Mouse (Mus musculus) embryo, embryonic 10 days (tissue): Measurements from ENCODE around the gene Kazn.
A peak's percentile ranks its signal among the peaks of the same experiment; 100 is the strongest.

ENCODE experiments used
- DNase-seq: peaks from one replicate; pipeline ENCODE4 v3.0.0-alpha.2; 2015; ENCODE audit warnings: low spot score

Gene Kazn

DNA sequence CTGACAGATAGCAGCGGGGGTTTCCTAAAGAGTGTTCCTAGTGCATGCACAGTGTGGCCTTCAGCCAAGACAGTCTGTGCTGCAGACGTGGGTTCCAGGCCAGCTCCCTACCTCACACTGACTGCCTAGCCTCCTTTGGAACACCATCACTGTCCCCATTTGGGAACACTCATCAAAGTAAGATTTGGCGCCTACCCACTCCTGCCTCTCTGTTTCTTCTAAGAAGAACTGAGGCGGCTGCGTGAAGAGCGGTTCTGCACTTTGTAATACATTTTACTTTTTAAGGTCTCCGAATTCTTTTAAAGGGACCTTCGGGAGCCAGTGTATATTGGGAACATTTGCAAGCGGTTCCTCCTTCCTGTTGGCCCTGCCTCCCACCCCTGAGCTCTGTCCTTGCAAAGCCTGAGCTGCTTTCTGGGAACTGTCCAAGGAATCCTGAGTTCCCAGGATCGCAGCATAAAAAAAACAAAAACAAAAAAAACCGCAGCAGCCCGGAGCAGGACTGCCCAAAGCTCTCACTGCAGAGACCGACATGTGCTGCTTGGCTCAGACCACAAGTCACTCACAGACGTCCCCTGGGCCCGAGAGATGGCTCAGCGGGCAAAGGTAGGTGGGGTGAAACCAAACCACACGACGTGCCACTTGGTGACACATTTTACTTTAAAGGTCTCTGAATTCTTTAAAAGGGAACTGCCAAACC is 161.5 kb downstream of the Kazn start:
- DNase-seq = no peak

DNA sequence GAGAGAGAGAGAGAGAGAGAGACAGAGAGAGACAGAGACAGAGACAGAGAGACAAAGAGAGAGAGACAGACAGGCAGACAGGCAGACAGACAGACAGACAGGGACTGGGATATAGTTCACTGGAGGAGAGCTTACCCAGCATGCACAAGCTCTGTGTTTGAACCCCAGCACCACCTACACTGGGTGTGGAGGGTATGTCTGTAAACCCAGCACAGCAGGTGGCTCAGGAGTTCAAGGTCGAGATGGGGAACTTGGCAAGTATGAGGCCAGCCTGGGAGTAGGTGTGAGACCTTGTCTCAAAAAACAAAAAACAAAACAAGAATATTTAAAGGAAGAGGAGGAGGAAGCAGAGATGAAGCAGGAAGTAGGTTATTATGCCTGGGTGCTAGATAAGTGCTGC is 162.3 kb downstream of the Kazn start:
- no peak for DNase-seq

DNA sequence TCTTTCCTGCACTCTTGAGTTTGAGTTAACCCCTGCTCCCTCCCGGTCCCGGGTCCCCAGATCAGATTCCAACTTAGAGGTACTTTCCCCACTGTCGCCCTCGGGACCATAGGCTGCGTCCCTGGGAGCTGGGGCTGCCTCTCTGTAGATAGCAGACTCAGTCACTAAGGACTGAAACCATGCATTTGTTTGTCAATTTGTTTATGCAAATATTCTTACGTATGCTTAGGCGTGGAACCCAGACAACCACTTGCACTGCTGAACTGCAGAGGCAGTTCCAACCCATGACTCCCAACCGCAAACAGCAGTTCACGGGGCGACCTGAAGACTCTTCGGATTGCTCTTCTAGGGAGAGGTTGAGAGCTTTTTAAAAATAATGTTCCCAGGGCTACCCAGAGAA is 163.3 kb downstream of the Kazn start:
- DNase-seq = no peak

DNA sequence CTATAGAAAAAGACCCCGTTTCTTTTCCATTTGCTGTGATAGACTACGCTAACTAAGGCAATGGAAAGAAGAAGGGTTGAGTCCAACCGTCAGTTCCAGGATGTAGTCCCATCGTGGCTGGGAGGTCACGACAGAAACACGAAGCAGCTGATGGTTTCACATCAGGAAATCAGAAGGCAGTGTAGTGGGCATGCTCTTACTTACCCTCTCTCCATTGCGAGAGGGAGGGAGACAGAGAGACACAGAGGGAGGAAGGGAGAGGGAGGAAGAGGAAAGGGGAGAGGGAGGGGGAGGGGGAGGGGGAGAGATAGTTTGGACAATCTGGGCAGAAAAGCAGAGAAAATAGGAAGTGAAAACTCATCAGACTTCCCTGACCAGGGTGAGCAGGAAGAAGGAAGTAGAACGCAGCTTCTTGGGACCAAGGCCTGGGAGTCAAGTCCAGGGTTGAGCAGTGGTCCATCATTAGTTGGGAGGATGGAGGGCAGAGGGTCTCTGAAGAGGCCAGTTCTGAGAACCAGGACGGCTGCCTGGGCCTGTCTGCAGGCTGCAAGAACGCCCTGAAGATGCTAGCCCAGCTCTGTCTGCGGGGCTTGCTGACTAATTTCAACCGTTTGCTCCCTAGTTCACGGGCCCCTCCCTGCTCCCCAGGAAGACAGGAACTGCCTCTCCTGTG is 165.0 kb downstream of the Kazn start:
- DNase-seq = no peak

DNA sequence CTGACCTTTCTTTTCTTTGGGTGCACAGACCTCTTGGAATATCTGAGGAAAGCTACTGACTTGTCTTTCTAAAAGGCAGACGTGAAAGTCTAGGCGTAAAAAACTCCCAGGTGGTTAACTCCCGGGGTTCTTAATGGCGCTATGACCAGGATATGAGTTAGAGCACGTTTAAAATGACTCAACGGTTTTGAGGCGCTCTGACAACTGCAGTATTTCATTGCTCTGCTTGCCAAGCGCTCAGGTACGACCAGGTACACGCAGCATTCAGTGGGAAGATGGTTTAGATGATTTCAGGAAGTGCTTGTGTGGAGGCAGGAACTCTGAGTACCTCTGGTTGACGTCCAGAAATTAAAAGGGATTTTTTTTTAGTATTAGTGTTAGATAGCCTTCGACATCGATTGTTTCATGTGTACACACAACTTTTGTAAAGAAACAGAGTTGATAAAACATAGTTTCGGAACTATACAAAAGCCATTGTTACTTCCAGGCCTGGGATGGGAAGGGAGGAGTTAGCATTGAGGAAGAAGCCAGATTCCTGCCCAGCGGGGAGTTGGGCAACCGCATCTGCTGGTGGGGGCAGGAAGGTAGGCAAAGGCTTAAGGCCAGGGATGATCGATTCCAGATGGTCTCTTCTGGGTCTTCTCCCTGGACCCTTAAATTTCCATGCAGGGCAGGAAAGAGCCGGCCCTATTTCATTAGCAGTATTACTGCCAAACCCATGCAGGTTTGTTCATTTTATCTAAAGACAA is 167.8 kb downstream of the Kazn start:
- DNase-seq = peak; percentile 84

DNA sequence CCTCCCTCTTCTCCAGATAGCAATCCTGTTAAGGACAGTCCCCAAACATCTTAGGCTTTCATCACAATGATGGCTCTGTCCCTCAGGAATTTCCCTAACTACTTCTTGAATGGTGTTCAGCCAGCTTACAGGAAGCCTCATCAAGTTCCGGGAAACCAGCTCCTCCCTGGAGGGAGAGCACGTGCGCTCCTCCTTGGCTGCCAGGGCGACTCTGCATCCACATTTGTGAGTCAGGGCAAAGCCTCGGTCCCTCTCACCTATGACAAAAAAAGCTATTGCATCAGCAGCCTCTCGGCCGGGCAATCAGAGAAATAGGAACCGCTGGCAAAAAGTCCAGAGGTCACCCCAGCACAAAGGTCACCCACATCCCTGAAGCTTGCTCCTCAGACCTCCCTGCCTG is 168.4 kb downstream of the Kazn start:
- DNase-seq = peak; percentile 48

DNA sequence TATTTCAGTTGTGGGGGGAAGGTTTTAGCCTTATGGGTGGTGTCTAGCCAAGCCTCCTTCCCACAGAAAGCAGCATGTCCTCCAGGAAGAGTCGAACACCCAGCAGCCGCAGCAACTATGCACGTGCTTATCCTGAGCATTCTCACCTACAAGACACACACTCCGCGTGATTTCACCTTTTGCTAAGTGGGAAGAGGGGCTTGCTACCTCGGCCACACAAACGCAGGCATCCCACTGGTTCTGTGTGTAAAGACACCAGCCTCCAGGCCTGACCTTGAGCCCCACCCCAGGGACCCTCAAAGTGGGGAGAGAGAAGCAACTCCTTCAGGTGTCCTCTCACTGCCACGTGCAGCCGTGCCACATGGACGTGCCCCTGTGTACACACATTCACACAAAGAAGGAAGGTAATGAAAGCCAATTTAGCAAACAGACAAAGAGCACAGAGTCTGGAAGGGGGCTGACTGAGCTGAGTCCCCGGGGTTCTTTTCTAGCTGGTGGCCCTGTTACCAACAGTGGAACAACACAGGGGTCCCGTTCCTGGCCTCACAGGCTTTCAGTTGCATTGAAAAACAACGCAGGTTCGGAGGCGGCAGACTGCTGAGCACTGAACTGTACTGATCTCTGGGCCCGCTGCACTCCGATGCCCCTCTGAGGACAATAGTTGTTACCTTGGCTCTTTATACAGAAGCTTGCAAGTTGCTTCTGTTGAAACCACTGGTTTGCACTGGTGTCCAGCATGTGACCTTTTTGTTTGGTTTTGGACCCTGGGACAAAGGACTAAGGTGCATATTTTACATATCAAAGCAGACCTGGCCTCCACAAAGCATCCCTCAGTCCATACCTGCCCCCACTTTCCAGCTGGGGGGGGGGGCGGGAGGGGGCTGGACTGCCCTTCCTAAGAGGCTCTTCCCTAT is 170.0 kb downstream of the Kazn start:
- no peak for DNase-seq

DNA sequence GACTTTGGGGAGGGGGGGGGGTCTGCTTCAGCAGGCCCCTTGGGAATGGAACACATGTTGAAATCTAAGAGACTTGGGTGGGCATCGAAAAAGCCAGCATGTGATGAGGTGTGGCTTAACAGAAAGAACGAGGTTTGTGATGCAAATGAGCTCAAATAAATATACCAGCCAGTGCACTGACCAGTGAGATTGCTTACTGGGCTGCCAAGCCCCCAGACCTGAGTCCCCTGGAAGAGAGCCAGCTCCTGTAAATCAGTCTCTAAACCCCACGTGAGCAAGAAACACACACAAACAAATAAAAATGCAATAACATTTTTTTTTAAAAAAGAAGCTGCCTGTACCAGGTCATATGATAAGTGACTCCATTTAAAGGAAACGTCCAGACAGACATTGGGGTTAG is 172.6 kb downstream of the Kazn start:
- DNase-seq = no peak

DNA sequence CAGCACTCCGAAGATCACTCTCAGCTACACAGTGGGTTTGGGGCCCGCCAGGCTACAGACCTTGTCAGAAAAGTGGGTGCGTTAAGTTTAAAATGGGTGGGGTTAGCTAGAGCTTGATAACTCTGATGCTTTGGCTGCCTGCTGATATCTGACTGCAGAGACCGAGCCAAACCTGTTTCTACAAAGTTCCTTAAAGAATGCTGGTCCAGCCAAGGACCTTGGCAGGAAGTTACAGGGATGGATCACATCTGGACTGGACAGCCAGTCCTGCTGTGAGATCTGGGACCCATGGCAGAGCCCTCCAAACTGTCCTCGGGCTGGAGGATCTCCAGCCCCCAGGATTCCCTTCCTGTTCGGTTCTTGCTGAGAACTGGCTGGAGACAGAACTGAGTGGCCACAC is 173.4 kb downstream of the Kazn start:
- DNase-seq = no peak

DNA sequence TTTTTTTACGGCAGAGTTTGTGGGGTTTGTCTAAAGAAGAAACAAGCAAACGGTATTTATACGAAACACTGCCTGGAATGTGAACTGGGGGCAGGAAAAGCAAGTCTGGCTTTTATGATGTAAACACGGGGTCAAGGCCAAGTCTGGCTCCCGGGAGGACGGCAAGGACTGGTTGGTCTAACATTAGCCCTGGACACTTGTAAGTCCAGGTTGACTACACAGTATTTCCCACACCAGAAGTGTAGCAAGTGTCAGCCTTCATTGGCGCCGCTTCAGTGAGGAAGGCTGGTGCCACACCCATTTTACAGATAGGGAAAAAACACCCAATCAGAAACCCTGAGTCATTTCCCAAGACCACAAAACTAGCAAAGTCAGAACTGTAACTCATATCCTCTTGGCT is 173.9 kb downstream of the Kazn start:
- DNase-seq = no peak

DNA sequence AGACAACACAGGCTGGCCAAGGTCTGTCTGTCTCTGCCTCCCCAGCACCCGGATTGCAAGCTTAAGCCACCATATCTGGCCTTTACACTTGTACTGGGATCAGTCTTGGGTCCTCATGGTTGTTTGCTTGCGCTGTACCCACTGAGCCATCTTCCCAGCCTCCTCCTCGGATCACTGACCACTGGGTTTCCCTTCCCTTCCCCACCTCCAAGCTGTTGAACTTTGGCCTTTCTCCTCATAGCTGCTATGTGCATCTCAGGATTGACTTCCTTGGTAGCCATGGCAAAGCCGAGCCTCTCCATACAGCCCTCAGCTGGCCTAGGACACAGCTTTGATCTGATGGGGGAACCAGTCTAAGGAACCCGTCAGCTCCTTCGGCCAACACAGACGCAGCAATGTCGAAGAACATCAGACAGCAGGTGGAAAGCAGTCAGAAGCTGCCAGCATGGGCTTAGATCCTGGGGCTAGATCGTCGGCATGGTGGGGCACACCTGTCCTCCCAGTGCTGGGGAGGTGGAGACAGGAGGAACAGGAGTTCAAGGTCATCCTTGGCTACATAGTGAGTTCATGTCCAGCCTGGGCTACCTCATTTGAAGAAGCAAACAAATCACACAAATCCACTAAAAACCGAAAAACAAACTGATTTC is 174.5 kb downstream of the Kazn start:
- no peak for DNase-seq

DNA sequence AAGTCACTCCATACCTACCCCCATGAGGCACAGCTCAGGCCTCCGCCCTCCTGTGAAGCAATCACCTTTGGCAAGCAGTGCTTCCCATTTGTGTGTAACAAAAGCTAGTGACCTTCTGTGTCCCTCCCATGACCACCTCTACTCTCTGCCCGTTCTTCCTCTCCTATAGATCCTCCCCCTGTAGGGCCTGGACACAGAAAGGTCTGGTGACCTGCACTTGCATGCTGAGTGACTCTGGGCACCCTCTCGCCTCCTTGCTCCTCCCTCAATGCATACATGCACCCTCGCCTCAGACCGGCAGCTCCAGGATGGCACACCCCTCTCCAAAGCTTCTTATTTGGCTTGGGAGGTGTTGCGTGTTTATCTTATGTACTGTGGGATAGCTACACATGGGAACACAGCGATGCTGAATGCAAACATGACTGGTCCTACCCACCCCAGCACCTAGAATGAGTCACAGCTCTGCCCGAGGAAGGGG is 176.1 kb downstream of the Kazn start:
- no peak for DNase-seq

DNA sequence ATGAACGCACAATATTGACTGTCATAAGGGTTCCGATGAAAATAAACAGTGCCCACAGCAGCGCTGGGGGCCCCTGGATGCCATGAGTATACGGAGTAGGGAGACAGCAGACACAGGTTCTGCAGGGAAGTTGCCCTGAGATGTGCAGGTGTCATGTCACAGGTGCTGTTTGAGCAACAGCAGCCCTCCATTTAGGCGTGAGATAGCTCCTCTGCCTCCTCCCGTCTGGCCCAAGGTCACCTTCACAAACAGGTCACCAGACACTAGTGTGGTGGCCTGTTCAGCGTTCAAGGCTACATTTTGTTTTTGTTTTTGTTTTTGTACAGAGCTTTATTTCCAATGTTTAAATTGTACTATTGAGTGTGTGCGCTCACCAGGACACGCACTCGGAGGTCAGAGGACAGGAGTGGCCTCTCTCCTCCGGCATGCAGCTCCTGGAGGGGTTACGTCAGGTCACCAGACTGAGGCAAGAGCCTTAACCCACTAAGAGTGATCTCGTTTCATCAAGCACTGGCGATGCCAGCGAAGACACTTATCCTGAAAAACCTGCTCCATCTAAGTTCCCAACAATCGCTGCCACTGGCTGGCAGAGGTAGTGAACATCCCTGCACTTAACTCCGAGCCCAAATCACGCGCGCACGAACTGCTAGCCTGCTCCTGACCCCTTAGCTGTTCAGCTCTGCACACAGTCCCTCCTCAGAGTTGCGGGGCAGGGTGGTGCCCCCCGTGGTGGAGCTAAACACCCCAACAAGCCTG is 177.5 kb downstream of the Kazn start:
- DNase-seq = no peak

DNA sequence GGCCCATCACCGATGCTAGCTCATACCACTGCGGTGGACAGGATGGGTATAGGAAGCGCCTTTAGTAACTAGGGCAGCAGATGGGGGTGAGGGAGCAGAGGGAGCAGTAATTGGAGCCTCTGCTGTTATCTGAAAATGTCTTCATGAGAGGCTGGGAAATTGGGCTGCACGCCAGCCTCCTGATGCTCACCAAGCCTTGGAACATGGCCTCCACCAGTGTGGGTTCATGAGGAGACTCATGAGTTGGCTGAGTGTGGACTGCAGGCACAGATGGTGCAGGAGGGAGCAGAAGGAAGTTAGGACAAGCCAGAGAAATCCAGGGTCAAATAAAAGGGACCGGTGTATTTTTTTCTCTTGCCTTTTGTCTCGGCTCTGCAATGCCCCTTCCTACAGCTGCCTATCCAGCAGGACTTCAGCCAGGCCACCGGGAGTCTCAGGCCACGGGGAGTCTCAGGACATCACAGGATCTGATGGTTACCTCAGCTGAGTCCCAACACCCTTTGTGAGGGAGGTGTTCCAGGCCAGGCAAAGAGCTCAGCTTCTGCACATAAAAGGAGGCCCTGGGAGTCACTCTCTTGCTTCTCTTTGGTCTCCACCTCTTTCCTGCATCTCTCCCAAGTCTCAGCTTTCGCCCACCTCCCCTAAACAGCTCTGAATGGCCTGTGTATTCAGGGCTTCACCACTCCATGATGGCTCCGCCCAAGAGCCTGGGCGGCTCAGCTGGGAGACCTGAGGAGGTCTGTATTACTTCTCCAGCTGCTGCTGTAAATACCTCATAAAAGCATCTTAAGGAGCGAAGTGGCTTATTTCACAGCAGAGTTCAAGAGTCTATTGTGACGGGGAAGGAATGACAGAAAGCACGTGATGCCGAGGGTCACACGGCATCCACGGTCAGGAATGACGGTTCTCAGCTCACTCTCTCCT is 178.5 kb downstream of the Kazn start:
- no peak for DNase-seq

DNA sequence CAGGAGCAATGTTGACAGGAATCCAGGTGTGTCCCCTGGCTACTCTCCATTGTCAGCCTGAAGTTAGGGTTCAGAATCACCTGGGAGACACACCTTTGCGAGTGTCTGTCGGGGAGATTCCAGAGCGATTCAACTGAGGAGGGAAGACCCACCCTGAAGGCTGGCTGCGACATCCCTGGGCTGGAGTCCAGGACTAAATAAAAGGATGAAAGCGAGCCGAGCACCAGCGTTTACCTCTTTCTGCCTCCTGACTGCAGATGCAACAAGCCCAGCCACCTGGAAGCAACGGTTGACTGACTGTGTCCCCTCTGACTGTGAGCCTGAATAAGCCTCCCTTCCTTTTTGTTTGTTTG is 179.4 kb downstream of the Kazn start:
- no peak for DNase-seq

DNA sequence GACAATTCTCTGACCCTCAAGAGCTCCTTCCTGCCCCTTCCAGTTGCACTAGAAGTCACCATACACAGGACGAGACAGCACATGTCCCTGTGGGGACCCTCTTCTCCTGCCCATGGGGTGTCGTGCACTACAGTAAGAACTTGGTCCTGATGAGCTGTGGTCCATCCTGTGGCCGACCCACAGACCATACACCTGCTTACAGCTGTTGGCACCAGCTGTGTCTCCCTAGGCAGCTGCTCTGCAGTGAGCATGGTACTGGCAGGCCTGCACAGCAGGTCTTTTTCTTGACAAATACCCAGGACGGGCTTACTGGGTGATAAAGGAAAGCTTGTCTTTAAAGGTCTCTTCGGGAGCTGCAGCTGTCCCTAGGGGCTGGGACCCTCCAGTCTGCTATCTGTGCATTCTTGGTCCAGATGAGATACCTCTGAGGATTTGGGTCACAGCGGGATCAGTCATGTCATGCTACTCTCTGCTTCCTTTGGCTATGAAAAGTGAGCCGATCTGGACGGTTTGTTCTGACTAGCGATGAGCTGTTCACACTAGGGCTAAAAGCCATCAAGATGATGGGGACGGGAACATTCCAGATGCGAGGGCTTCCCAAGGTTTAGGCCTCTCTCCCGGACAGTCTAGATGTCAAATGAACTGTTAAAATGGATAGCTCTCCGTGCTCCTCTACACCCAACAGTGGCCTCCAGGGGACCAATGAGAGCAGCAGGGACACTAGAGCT is 179.9 kb downstream of the Kazn start:
- no peak for DNase-seq

DNA sequence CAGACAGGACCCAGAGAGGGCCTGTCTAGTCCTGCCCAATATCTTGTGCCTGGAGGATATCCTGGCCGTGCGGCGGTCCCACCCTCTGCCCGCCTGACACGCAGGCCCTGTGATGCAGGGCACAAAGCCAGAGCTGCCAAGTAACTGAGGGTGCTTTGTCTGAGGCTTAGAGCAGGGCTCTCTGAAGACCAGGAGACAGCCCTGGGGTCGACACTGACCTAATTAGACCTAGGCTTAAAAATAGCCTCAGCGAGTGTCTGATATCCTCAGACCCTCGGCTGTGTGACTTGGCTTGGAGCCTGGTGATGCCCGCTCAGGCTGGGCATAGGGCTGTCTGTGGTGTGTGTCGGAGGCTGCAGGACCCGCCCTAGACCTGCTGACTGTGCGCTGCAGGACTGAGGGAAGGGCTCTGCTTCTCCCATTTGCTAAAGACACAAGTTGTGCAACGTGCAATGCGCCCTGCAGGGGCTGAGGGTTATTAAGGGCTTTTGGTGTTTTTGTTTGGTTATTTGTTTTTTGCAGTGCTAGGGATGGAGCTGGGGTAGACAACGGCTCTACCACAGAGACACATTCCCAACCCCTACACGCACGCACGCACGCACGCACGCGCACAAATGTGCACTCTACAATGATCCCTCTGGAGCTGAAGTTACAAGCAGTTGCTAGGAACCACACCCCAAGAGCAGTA is 181.5 kb downstream of the Kazn start:
- DNase-seq = no peak

DNA sequence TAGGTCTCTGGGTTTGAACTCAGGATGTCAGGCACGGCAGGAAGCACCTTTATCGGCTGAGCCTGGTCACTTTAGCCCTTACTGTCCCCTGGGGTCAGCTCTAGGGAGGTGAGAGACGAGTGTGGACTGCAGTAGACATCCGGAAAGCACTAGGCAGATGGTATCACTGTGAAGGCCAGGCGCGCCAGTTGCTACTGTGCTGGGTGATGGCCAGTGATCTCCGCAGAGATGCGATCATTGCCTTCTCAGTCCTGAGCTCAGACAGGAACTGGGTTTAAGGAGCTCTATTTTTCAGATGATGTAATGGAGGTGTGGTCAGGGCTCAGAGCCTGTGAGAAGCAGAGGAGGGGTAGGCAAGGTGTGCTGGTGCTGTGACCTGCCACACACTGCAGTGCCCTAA is 183.6 kb downstream of the Kazn start:
- DNase-seq = no peak

DNA sequence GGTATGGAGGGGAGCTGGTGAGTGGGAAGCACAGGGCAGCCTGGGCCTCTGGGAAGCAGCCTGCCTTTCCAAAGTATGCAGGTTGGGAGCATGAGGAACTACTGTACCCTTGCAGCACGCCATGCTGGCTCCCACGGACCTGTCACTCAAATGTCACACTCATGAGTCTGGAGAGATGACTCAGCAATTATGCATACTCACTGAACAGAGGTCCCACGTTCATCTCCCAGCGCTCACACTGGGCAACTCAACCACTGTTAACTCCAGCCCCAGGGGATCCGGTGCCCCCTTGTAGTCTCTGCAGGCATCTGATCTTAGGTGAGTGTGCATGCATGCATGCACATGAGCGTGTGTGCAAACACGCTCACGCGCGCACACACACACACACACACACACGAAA is 184.6 kb downstream of the Kazn start:
- no peak for DNase-seq
